Mouse (Mus musculus) embryonic facial prominence, embryonic 12.5 days (tissue): Measurements from ENCODE around the gene Palm2. TPM values are rescaled to one million over a fixed set of nuclear protein-coding genes. Genes with fewer than 3 reads are reported as not detected.
"Not testable (repeated sequence)": the region's sequence is repeated elsewhere in the genome, so short reads cannot be mapped to it uniquely, and the experiment has no call there.

Experiments used
- ATAC-seq: fragments of 200-750 bp; cut with Nextera tagmentation; 2 replicates; pipeline ENCODE4 v1.8.0; 2017; ENCODE audit not compliant: insufficient number of reproducible peaks, insufficient read depth, low FRiP score, low TSS enrichment
- H3K27ac ChIP-seq: fragments of 300-500 bp; sonication (generic); 2 replicates; pipeline ENCODE4 v1.5.1; 2016; ENCODE audit warnings: mild to moderate bottlenecking
- H3K27me3 ChIP-seq: fragments of 300-500 bp; sonication (generic); 2 replicates; pipeline ENCODE4 v1.6.1; 2016; ENCODE audit warnings: mild to moderate bottlenecking, moderate library complexity
- H3K36me3 ChIP-seq: fragments of 300-500 bp; sonication (generic); 2 replicates; pipeline ENCODE4 v1.6.1; 2016; ENCODE audit warnings: mild to moderate bottlenecking
- H3K4me1 ChIP-seq: fragments of 300-500 bp; sonication (generic); 2 replicates; pipeline ENCODE4 v1.6.1; 2016
- H3K4me2 ChIP-seq: fragments of 300-500 bp; sonication (generic); replicated peaks from 2 replicates; pipeline ENCODE4 v1.6.1; 2016; ENCODE audit warnings: mild to moderate bottlenecking, moderate library complexity
- H3K4me3 ChIP-seq: fragments of 300-500 bp; sonication (generic); 2 replicates; pipeline ENCODE4 v1.5.1; 2016; ENCODE audit warnings: mild to moderate bottlenecking
- H3K9ac ChIP-seq: fragments of 300-500 bp; sonication (generic); 2 replicates; pipeline ENCODE4 v1.6.1; 2016; ENCODE audit warnings: mild to moderate bottlenecking, moderate library complexity
- H3K9me3 ChIP-seq: fragments of 300-500 bp; sonication (generic); 2 replicates; pipeline ENCODE4 v1.6.1; 2016; ENCODE audit warnings: mild to moderate bottlenecking, moderate library complexity
- WGBS: fragments of 180-500 bp; shearing (Covaris S2); methylation state at CpG from one replicate; pipeline ENCODE4 v1.1.7; 2016; 5-methylcytosine and 5-hydroxymethylcytosine counted together
- polyA plus RNA-seq: library from polyadenylated mRNA; unstranded; fragments of >200 nt; fragmentation: Nextera tagmentation; extraction: Ambion mirVana; gene quantifications from 2 replicates; pipeline ENCODE4 v1.2.1, GENCODE M21; 2016

Palm2 gene
- polyA plus RNA-seq: 11.0 and 11.5 TPM in 2 replicates

DNA sequence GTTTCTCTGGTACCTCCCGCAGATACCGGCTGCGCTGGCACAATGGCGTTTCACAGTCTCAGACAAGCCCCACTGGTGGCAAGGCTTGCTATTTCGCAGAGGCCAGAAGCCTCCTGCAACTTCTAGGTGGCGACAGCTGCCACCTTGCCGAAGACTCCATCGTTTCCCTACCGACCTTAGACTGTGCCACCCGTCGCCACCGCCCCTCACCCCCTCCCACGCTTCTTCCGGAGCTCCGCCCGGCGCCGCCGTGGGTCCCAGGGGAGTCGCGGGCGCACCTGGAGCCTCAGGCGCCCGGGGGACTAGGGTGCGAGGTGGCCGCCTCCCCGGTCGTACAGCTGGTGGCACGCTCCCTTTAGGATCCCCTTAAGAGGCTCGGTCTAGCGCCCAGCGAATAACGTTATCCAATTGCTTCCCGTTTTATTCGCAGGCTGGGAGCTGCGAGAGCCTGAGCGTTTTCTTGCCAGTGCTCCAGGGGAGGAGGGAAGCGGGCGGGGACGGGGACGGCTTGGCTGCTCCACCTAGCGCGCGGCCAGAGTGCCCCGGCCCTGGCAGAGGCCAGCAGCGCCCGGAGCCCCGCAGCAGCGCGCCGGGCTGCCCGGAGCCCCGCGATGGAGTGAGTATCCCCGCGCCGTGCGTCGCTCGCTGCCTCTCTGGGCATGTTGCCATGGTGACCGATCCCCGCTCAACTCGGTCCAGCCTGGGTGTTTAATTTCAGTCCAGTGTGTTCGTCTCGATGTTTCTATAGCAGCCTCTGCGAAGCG, at the start of gene Palm2:
Gene Palm2, plus strand, starts transcription at position 307 of the 764 bp plus-strand sequence.
- H3K4me1 ChIP-seq: peaks cover 11% of the 10 kb centered on the region
- peak; percentile 73 for ATAC-seq
- H3K4me2 ChIP-seq: peak within 1 kb of the TSS; percentile 99
- H3K27ac ChIP-seq: no peak within 1 kb of the TSS
- under 1% methylated on average over 67 of the region's 67 CpGs for WGBS
- peaks cover 33% of the 10 kb centered on the region for H3K27me3 ChIP-seq
- H3K36me3 ChIP-seq: no peaks in the 10 kb centered on the region
- H3K4me3 ChIP-seq: peak within 1 kb of the TSS; percentile 63
- no peaks in the 10 kb centered on the region for H3K9me3 ChIP-seq
- peak within 1 kb of the TSS; percentile 59 for H3K9ac ChIP-seq

GRCm38 (mm10) chr4:57384355-57384754, 49.7 kb upstream of the Palm2 start:
- Histone ChIP-seq H3K4me1 (peaks cover 10% of the 10 kb centered on the region; the same call in 1 of the 2 replicates), H3K27me3 (0 out of 2 replicates have a peak, but pooled peaks cover 5% of the 10 kb centered on the region), H3K27ac (no peak overlapping the region), H3K4me2 (no peak overlapping the region), H3K9ac (no peak overlapping the region), H3K4me3 (no peak overlapping the region), H3K36me3 (no peaks in the 10 kb centered on the region), H3K9me3 (no peaks in the 10 kb centered on the region)
- no peak for ATAC-seq
- 95% methylated on average over 2 of the region's 2 CpGs for WGBS

DNA sequence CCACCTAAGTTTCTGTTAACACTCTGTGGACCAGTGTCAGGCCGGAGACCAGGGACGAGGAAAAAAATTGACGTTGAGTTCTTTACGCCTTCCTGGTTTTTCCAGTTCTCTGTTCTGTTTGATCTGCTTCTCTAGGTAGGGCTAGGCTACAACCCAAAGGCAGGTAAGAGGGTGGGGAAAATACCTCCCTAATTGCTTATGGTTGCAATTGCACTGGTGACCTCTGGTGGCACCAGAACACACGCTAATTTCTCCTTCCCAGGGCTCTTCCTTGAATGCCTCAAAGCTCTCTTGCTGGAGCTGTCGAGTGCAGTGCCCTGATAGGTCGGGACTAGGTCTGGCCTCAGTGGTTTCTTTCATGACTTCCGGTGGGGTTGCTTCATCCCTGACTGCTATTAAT, 42.9 kb upstream of the Palm2 start:
- 57% methylated on average over 8 of the region's 8 CpGs for WGBS
- no peak for ATAC-seq
- H3K9me3 ChIP-seq: no peaks in the 10 kb centered on the region
- H3K9ac ChIP-seq: no peak overlapping the region
- no peak overlapping the region for H3K4me3 ChIP-seq
- no peaks in the 10 kb centered on the region for H3K36me3 ChIP-seq
- H3K27ac ChIP-seq: no peak overlapping the region
- H3K4me1 ChIP-seq: no peaks in the 10 kb centered on the region
- 0 out of 2 replicates have a peak, but pooled peaks cover 5% of the 10 kb centered on the region for H3K27me3 ChIP-seq
- H3K4me2 ChIP-seq: no peak overlapping the region

DNA sequence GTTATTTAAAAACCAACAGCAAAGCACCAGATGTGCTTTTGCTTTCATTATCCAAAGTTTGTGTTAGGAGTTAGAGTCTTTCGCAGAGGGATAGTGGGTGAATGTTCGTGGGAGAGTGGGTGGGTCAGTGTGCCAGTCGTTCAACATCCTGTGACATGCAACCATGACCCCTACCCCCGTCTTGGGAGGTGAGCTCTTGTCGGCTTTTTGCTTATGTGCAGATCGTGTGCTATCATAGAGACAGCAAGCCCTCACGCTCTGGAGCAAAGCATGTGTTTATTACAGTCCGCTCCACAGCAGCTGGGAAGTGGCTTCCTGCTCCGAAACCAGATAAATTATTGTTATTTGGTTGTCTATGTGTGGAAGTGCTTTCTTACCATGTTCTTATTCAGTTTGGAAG, 37.6 kb upstream of the Palm2 start:
- Histone ChIP-seq H3K27ac (no peak overlapping the region), H3K9ac (no peak overlapping the region), H3K4me3 (no peak overlapping the region), H3K9me3 (no peaks in the 10 kb centered on the region), H3K36me3 (no peaks in the 10 kb centered on the region), H3K4me2 (no peak overlapping the region), H3K27me3 (no peaks in the 10 kb centered on the region), H3K4me1 (no peaks in the 10 kb centered on the region)
- ATAC-seq: no peak
- WGBS: 76% methylated on average over 9 of the region's 9 CpGs

DNA sequence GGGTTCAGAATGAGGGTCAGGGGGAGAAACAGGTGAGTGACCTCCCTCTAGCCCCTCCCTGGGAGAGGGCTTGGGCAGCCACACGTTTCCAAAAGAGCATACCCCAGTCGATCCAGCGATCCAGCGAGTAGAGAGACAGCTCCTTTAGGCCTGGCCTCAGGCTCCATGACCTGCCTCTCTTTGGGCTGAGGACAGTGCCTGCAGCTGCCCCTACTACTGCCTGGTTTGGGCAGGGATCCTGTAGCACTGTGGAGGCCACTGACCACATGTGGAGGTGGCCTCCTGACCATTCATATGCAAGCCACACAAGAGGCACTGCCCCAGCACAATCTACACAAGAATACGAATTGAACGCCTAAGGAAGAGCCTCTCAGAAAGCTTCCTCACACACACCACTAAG, 21.7 kb upstream of the Palm2 start:
- H3K4me2 ChIP-seq, H3K9ac ChIP-seq, H3K36me3 ChIP-seq, H3K27me3 ChIP-seq, H3K9me3 ChIP-seq, ATAC-seq, H3K4me3 ChIP-seq, H3K27ac ChIP-seq, H3K4me1 ChIP-seq: not testable (repeated sequence)
- WGBS: 32% methylated on average over 6 of the region's 6 CpGs

DNA sequence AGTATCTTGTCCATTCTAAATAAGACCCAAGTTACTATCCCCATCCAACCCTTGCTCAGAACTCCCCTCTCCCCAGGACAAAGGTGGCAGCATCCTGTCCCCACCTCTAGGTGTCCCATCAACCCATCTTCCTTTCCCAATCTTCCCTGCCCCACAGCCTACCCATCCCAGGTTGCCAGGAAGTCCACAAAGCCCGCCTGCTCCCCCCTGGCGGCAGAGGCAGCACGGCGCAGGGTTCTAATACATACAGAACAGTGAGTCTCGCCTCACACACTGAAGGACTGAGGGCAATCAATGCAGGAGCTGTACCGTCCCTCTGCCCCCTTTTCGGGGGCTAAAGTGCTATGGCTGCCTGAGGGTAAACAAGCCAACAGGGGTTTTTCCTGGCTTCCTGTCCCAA, 21.0 kb upstream of the Palm2 start:
- H3K4me1 ChIP-seq: no peaks in the 10 kb centered on the region
- no peak for ATAC-seq
- H3K9ac ChIP-seq: no peak overlapping the region
- no peak overlapping the region for H3K27ac ChIP-seq
- H3K4me3 ChIP-seq: no peak overlapping the region
- H3K36me3 ChIP-seq: no peaks in the 10 kb centered on the region
- 29% methylated on average over 7 of the region's 7 CpGs for WGBS
- H3K27me3 ChIP-seq: 0 out of 2 replicates have a peak, but pooled peaks cover 8% of the 10 kb centered on the region
- H3K4me2 ChIP-seq: no peak overlapping the region
- no peaks in the 10 kb centered on the region for H3K9me3 ChIP-seq

DNA sequence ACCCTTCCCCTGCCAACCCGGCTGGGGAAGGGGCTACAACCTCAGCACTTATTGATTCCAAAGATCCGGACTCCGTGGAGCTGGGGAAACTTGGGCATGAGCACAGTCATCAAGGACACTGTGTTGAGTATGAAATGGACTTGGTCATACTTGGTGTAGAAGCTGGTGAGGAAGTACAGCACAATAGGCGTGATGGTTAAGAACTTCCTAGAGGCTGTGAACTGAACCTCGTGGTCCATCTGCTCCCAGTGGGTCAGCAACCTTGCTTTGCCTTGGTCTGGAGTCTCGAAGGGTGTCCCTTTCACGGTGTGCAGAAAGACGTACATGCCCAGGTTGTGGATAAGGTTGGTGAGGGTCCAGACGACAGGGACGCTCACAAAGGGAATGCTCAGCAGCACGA, 20.4 kb upstream of the Palm2 start:
- not testable (repeated sequence) for H3K27ac ChIP-seq, H3K27me3 ChIP-seq, H3K4me3 ChIP-seq, H3K9ac ChIP-seq, H3K9me3 ChIP-seq, ATAC-seq, H3K4me1 ChIP-seq, H3K36me3 ChIP-seq, H3K4me2 ChIP-seq
- 88% methylated on average over 11 of the region's 11 CpGs for WGBS

GRCm38 (mm10) chr4:57424011-57424410, 10.0 kb upstream of the Palm2 start:
- Histone ChIP-seq H3K27ac (no peak overlapping the region), H3K36me3 (no peaks in the 10 kb centered on the region), H3K4me3 (no peak overlapping the region), H3K4me2 (no peak overlapping the region), H3K4me1 (no peaks in the 10 kb centered on the region), H3K9me3 (no peaks in the 10 kb centered on the region), H3K9ac (no peak overlapping the region), H3K27me3 (no peaks in the 10 kb centered on the region)
- no peak for ATAC-seq
- WGBS: 87% methylated on average over 7 of the region's 7 CpGs

- 79% methylated on average over 8 of the region's 8 CpGs for WGBS
- no peak overlapping the region for H3K4me2 ChIP-seq
- no peaks in the 10 kb centered on the region for H3K4me1 ChIP-seq
- no peak overlapping the region for H3K27ac ChIP-seq
- H3K9ac ChIP-seq: no peak overlapping the region
- ATAC-seq: no peak
- H3K27me3 ChIP-seq: peaks cover 8% of the 10 kb centered on the region
- H3K9me3 ChIP-seq: no peaks in the 10 kb centered on the region
- H3K4me3 ChIP-seq: no peak overlapping the region
- H3K36me3 ChIP-seq: no peaks in the 10 kb centered on the region
Measured at GRCm38 (mm10) chr4:57428317-57428716, 5.7 kb upstream of the Palm2 start.

DNA sequence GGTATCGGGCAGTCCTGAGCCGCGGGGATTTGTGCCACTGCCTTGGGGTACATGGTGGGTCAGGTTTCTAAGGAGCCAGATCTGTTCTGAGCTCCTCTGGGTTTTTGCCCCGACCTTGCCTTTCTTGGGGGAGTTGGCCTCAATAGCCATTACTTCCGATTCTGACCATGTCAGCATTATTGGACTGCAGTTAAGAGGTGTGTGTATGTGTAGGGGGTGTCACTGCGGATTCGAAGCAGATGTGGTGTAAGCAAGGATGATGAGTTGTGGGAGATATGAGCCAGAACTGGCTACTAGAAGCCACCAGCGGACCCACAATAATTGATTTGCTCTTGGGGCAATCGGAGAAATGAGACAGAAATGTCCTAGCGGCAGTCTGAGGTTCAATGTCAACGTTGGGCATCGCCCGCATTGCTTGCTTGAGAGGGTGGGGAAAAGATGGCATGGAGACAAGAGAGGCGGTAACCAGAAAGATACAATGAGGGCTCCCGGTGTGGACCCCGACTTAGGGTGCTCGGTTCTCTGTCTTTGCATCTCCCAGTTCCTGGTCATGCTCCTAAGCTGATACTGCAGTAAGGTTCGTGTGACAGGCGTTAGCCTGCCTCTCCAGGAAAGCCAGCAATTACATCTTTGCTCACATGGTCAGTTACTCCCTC, 786 bp downstream of the Palm2 start:
- H3K9me3 ChIP-seq: no peaks in the 10 kb centered on the region
- H3K27ac ChIP-seq: no peak overlapping the region
- H3K4me3 ChIP-seq: peak overlapping the region; percentile 63
- peak overlapping the region; percentile 99 for H3K4me2 ChIP-seq
- H3K36me3 ChIP-seq: no peaks in the 10 kb centered on the region
- no peak overlapping the region for H3K9ac ChIP-seq
- WGBS: 15% methylated on average over 19 of the region's 19 CpGs
- H3K27me3 ChIP-seq: peaks cover 33% of the 10 kb centered on the region
- H3K4me1 ChIP-seq: peaks cover 11% of the 10 kb centered on the region
- no peak for ATAC-seq

GRCm38 (mm10) chr4:57436286-57436685, 2.2 kb downstream of the Palm2 start:
- WGBS: 66% methylated on average over 4 of the region's 4 CpGs
- H3K9ac ChIP-seq: no peak overlapping the region
- peaks cover 11% of the 10 kb centered on the region for H3K4me1 ChIP-seq
- 0 out of 2 replicates have a peak, but pooled peaks cover 5% of the 10 kb centered on the region for H3K9me3 ChIP-seq
- no peak overlapping the region for H3K4me3 ChIP-seq
- H3K4me2 ChIP-seq: no peak overlapping the region
- peaks cover 33% of the 10 kb centered on the region for H3K27me3 ChIP-seq
- no peak overlapping the region for H3K27ac ChIP-seq
- ATAC-seq: no peak
- H3K36me3 ChIP-seq: no peaks in the 10 kb centered on the region

DNA sequence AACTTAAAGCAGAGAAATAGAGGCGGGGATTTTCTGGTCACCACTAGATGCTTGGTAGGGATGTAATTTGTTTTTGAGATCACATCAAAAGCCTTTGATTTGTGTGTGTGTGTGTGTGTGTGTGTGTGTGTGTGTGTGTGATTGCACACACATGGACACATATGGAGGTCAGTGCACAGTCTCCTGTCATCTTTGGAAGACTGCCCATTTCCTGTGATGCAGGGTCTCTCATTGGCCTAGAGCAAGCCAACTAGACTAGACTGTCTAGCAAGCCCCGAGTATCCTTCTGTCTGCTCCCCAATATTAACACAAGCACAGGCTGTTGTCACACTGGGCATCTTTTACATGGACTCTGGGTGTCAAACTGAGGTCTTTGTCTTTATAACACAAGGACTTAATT, 12.0 kb downstream of the Palm2 start:
- Histone ChIP-seq H3K4me3 (no peak overlapping the region), H3K9me3 (0 out of 2 replicates have a peak, but pooled peaks cover 2% of the 10 kb centered on the region), H3K27ac (no peak overlapping the region), H3K9ac (no peak overlapping the region), H3K36me3 (no peaks in the 10 kb centered on the region), H3K27me3 (no peaks in the 10 kb centered on the region), H3K4me2 (no peak overlapping the region), H3K4me1 (no peaks in the 10 kb centered on the region)
- ATAC-seq: no peak
- 82% methylated on average over 2 of the region's 2 CpGs for WGBS
